Mouse (Mus musculus) layer of hippocampus, adult 18-20 months (tissue): Measurements from ENCODE around the gene Gm21852. TPM values are rescaled to one million over a fixed set of nuclear protein-coding genes. Genes with fewer than 3 reads are reported as not detected.
"Not testable (repeated sequence)": the region's sequence is repeated elsewhere in the genome, so short reads cannot be mapped to it uniquely, and the experiment has no call there.

Source experiments
- DNase-seq, 2 experiments: peaks; one replicate each; pipeline ENCODE4 v3.0.0; 2022; ENCODE audit warnings: low spot score in 2 of 2
- long read RNA-seq: library from polyadenylated mRNA; stranded (forward); transcript quantifications from one replicate; pipeline ENCODE4 v2.0.0, GENCODE M21; 2021
- microRNA-seq, 2 experiments: library from miRNA; unstranded; fragments of <30 nt; microRNA quantifications; one replicate each; pipeline ENCODE4 v1.2.0; 2021
- total RNA-seq, 2 experiments: library from RNA; stranded (reverse); gene quantifications; 2 replicates each; pipeline ENCODE4 v1.2.3; 2021

The Gm21852 gene
- not detected for total RNA-seq
- long read RNA-seq = 0 reads

GRCm38 (mm10) chrY:40651896-40652295, at the start of gene Gm21852:
Gm21852 (minus strand) TSS chrY:40651996.
- not testable (repeated sequence) for DNase-seq

Small RNAs within 50 kb of the gene (microRNA-seq; reads per million reads assigned to microRNA genes)
- gene Gm27466 (0 reads per million in 2 experiments), gene Gm28018 (0 reads per million in 2 experiments)

Other genes with a start within 250 kb of the Gm21852 start
- not detected for gene Gm21797, start 123.8 kb upstream of the Gm21852 start, total RNA-seq
- not detected for gene Gm20795, start 152.9 kb upstream of the Gm21852 start, total RNA-seq